Mouse (Mus musculus): Measurements from ENCODE around the gene Tnnt3. TPM values are rescaled to one million over a fixed set of nuclear protein-coding genes. Genes with fewer than 3 reads are reported as not detected.

Gene Tnnt3
- polyA plus RNA-seq, 1 experiment = 48.3 TPM

DNA sequence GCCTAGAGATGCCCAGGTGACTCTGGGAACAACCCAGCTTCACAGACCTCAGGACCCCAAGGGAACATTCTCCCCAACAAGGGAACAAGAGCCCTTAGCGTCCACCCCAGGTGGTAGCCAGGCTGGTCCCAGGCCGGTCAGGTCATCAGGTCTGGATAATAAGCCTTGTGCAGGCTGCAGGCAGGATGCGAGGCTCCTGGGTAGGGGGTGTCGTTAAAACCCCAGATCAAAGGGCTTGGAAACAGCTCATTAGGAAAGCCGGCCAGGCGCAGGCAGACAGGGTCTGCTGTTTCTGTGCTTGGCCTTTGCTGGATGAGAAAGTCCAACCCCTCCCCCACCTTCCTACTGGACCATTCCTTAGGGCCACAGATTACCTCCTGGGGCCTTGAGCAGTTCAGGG lies 50.1 kb downstream of the Tnnt3 start:
- Histone ChIP-seq H3K27me3 (replicated peaks; ENCODE audit: control insufficient read depth, insufficient read depth, low read length) (no peaks in the 10 kb centered on the region), H3K4me3 (ENCODE audit: insufficient read depth, low read depth, low read length) (no peak overlapping the region), H3K4me1 (ENCODE audit: control insufficient read depth, insufficient read depth, low read length) (no peaks in the 10 kb centered on the region), H3K36me3 (ENCODE audit: control insufficient read depth, insufficient read depth, low read length) (no peaks in the 10 kb centered on the region), H3K27ac (ENCODE audit: insufficient read depth, low read depth, low read length) (no peak overlapping the region)
- WGBS = 76% methylated on average over 6 of the region's 6 CpGs
- TF ChIP-seq POLR2A (IDR thresholded peaks at IDR 0.05; ENCODE audit: low read depth, low read length) = no peak
- no peak for TF ChIP-seq CTCF (conservative IDR thresholded peaks at IDR 0.05; ENCODE audit: insufficient read depth, insufficient read length, low read depth, low read length)
- no peak for DNase-seq

DNA sequence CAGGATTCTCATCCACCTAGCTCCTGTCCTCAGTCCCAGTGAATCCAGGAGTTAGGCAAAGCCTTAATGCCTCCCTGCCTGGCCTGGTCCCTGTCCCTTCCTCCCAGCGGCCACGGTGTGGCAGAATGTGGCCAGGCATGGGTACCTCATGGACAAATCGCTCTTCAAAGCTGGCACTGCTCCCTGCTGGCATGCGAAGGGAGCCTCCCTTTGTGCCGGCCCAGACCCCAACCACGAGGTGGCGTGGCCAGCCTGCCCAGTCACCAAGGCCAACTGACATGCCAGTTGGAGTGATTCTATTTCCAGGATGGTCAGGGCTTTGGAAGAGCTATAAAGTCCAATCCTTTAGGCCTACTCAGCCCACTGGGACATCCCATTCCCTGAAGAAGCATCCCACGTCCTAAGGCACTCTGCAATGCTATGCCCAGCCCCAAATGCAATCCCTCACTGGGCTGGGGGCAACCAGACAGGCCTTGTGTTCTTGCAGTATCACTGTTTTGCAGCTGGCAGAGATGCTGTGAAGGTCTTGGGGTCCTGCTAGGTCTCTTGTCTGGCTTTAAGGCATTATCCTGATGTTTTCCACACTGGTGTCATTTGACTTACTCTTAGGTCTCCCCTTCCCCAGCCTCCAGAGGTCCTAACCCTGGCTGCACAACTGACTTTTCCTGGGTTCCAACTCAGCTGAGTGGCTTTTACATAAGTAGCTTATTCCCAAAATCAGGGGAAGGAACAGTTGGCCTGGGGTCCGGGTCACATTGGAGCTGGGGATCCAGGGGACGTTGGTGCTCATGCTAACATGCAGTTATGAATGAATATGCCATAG lies 51.5 kb downstream of the Tnnt3 start:
- Histone ChIP-seq H3K27ac (ENCODE audit: insufficient read depth, low read depth, low read length) (no peak overlapping the region), H3K36me3 (ENCODE audit: control insufficient read depth, insufficient read depth, low read length) (no peaks in the 10 kb centered on the region), H3K4me1 (ENCODE audit: control insufficient read depth, insufficient read depth, low read length) (no peaks in the 10 kb centered on the region), H3K27me3 (replicated peaks; ENCODE audit: control insufficient read depth, insufficient read depth, low read length) (no peaks in the 10 kb centered on the region), H3K4me3 (ENCODE audit: insufficient read depth, low read depth, low read length) (no peak overlapping the region)
- no peak for TF ChIP-seq CTCF (conservative IDR thresholded peaks at IDR 0.05; ENCODE audit: insufficient read depth, insufficient read length, low read depth, low read length)
- 68% methylated on average over 10 of the region's 10 CpGs for WGBS
- no peak for DNase-seq

DNA sequence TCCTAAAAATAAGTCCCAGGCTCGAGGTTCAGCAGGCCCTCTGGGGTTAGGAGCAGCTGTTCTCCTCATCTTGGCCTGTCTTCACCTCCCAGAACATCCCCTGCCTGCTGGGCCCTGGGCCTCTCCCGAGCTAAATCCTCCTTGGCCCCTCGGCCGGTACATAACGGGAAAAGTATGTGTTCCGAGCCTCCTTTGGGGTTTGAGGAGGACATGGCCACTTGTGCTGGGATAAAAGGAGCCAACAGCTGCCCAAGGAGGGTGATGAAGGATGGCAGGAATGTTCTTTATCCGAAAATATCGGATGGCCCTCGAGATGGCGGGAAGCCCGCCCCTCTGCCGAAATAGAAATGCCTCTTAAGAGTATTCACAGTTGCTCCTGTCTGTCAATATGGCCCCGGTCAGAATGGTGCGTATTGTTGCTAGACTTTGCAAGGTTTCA lies 52.3 kb downstream of the Tnnt3 start:
- Histone ChIP-seq H3K36me3 (ENCODE audit: control insufficient read depth, insufficient read depth, low read length) (no peaks in the 10 kb centered on the region), H3K4me1 (ENCODE audit: control insufficient read depth, insufficient read depth, low read length) (no peaks in the 10 kb centered on the region), H3K27me3 (replicated peaks; ENCODE audit: control insufficient read depth, insufficient read depth, low read length) (no peaks in the 10 kb centered on the region), H3K27ac (ENCODE audit: insufficient read depth, low read depth, low read length) (no peak overlapping the region), H3K4me3 (ENCODE audit: insufficient read depth, low read depth, low read length) (no peak overlapping the region)
- no peak for DNase-seq
- no peak for TF ChIP-seq POLR2A (IDR thresholded peaks at IDR 0.05; ENCODE audit: low read depth, low read length)
- TF ChIP-seq CTCF (conservative IDR thresholded peaks at IDR 0.05; ENCODE audit: insufficient read depth, insufficient read length, low read depth, low read length) = no peak
- 85% methylated on average over 14 of the region's 14 CpGs for WGBS

DNA sequence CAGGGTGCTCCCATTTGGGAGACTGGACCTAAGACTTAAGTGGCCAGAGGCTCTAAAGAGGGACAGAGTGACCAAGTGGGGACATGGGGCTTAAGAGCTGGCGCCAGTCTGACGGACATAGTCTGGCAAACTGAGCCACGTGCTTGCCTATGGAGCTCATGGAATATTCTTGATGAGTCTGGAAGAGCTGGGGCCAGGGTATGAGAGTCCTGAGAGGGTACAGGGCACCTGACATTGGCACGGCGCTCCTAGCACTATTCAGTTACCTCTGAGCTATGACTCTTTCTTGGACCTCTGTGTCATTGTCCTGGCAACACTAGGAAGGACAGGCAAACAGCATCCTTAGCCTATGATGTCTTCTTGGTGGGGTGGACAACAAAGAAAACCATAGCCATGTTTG lies 53.1 kb downstream of the Tnnt3 start:
- no peak for DNase-seq
- 93% methylated on average over 5 of the region's 5 CpGs for WGBS
- Histone ChIP-seq H3K4me1 (ENCODE audit: control insufficient read depth, insufficient read depth, low read length) (no peaks in the 10 kb centered on the region), H3K27ac (ENCODE audit: insufficient read depth, low read depth, low read length) (no peak overlapping the region), H3K27me3 (replicated peaks; ENCODE audit: control insufficient read depth, insufficient read depth, low read length) (no peaks in the 10 kb centered on the region), H3K36me3 (ENCODE audit: control insufficient read depth, insufficient read depth, low read length) (no peaks in the 10 kb centered on the region), H3K4me3 (ENCODE audit: insufficient read depth, low read depth, low read length) (no peak overlapping the region)
- TF ChIP-seq CTCF (conservative IDR thresholded peaks at IDR 0.05; ENCODE audit: insufficient read depth, insufficient read length, low read depth, low read length) (no peak), POLR2A (IDR thresholded peaks at IDR 0.05; ENCODE audit: low read depth, low read length) (no peak)

- no peaks in the 10 kb centered on the region for H3K36me3 ChIP-seq (ENCODE audit: control insufficient read depth, insufficient read depth, low read length)
- no peaks in the 10 kb centered on the region for H3K4me1 ChIP-seq (ENCODE audit: control insufficient read depth, insufficient read depth, low read length)
- H3K4me3 ChIP-seq (ENCODE audit: insufficient read depth, low read depth, low read length) = no peak overlapping the region
- TF ChIP-seq POLR2A (IDR thresholded peaks at IDR 0.05; ENCODE audit: low read depth, low read length) (no peak), CTCF (conservative IDR thresholded peaks at IDR 0.05; ENCODE audit: insufficient read depth, insufficient read length, low read depth, low read length) (no peak)
- 75% methylated on average over 13 of the region's 13 CpGs for WGBS
- H3K27ac ChIP-seq (ENCODE audit: insufficient read depth, low read depth, low read length) = no peak overlapping the region
- no peaks in the 10 kb centered on the region for H3K27me3 ChIP-seq (replicated peaks; ENCODE audit: control insufficient read depth, insufficient read depth, low read length)
- no peak for DNase-seq
These were observed 54.2 kb downstream of the Tnnt3 start for GRCm38 (mm10) chr7:142552591-142553416.

DNA sequence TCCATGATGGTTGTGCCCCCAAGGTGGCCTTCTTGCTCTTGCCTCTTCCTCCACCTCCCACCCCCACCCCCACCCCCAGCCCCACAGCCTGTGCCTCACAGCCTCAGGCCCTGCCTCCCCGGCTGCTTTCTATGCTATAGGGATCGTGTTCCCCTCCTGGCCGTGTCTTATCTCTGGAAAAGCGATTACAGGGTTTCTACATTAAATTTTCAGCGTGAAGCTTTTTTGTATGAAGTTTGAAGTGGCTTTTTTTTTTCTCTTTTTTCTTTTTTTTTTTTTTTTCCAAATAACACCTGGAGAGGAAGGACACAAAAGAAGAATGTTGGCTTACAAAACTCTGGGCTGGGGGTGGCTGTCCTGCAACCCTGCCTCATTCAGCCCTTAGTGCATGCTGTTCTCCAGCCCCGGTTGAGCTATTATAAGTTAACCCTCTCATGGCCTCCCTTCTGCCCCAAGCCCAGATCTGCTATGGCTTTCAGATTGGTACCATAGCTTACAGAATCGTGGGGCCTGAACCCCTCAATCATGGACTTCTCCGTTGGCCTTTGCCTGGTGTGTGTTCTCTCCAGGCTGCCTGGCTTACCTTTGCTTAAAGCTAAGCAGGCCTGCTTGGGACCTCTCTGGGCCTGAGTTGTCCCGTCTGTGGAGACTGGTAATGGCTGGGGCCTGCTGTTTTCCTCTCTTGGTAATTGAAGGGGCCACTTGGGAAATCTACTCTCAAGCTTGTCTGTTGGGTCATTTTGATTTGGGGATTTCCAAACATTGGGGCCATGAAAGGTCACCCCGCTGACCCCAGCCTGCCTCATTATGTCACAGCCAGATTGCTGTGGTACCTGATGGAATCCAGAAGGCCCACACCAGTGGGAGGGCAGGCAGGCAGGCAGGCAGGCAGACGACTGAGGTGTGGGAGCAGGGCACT lies 55.0 kb downstream of the Tnnt3 start:
- no peaks in the 10 kb centered on the region for H3K27me3 ChIP-seq (replicated peaks; ENCODE audit: control insufficient read depth, insufficient read depth, low read length)
- TF ChIP-seq CTCF (conservative IDR thresholded peaks at IDR 0.05; ENCODE audit: insufficient read depth, insufficient read length, low read depth, low read length) (no peak), POLR2A (IDR thresholded peaks at IDR 0.05; ENCODE audit: low read depth, low read length) (no peak)
- H3K27ac ChIP-seq (ENCODE audit: insufficient read depth, low read depth, low read length) = no peak overlapping the region
- no peak for DNase-seq
- H3K36me3 ChIP-seq (ENCODE audit: control insufficient read depth, insufficient read depth, low read length) = no peaks in the 10 kb centered on the region
- H3K4me3 ChIP-seq (ENCODE audit: insufficient read depth, low read depth, low read length) = no peak overlapping the region
- 72% methylated on average over 11 of the region's 11 CpGs for WGBS
- no peaks in the 10 kb centered on the region for H3K4me1 ChIP-seq (ENCODE audit: control insufficient read depth, insufficient read depth, low read length)

Measured in kidney, adult 2 months (tissue).